Mouse (Mus musculus) intestine, embryonic 14.5 days (tissue): ENCODE data around the gene Bmp8b. TPM values are rescaled to one million over a fixed set of nuclear protein-coding genes. Genes with fewer than 3 reads are reported as not detected.

Experiments
- ATAC-seq: fragments of 200-750 bp; cut with Nextera tagmentation; replicated peaks from 2 replicates; pipeline ENCODE4 v1.8.0; 2017; ENCODE audit warnings: low read depth, moderate number of reproducible peaks, moderate TSS enrichment, moderate library complexity; ENCODE audit not compliant: low FRiP score, low TSS enrichment
- DNase-seq: peaks from one replicate; pipeline ENCODE4 v3.0.0-alpha.2; 2018; ENCODE audit warnings: low spot score
- H3K27ac ChIP-seq: fragments of 300-500 bp; sonication (generic); 2 replicates; pipeline ENCODE4 v1.5.1; 2014; ENCODE audit warnings: low read depth, mild to moderate bottlenecking, control low read depth
- H3K27me3 ChIP-seq: fragments of 300-500 bp; sonication (generic); replicated peaks from 2 replicates; pipeline ENCODE4 v1.6.1; 2014; ENCODE audit warnings: low read length, control low read depth; ENCODE audit not compliant: control insufficient read depth, insufficient read depth
- H3K36me3 ChIP-seq: fragments of 300-500 bp; sonication (generic); 2 replicates; pipeline ENCODE4 v1.6.1; 2014; ENCODE audit warnings: low read length, control low read depth; ENCODE audit not compliant: control insufficient read depth, insufficient read depth
- H3K4me1 ChIP-seq: fragments of 300-500 bp; sonication (generic); replicated peaks from 2 replicates; pipeline ENCODE4 v1.6.1; 2014; ENCODE audit warnings: low read length, control low read depth, mixed read lengths; ENCODE audit not compliant: control insufficient read depth, insufficient read depth
- H3K4me2 ChIP-seq: fragments of 300-500 bp; sonication (generic); 2 replicates; pipeline ENCODE4 v1.6.1; 2014; ENCODE audit warnings: low read length
- H3K4me3 ChIP-seq: fragments of 300-500 bp; sonication (generic); 2 replicates; pipeline ENCODE4 v1.5.1; 2014; ENCODE audit warnings: low read depth, low read length, control low read depth, mixed read lengths
- H3K9ac ChIP-seq: fragments of 300-500 bp; sonication (generic); 2 replicates; pipeline ENCODE4 v1.6.1; 2014; ENCODE audit warnings: mild to moderate bottlenecking, low read length
- H3K9me3 ChIP-seq: fragments of 300-500 bp; sonication (generic); 2 replicates; pipeline ENCODE4 v1.6.1; 2016; ENCODE audit warnings: low read length, control low read depth; ENCODE audit not compliant: control insufficient read depth
- WGBS: fragments of 180-500 bp; shearing (Covaris S2); extraction: QIAGEN DNeasy Blood & Tissue Kit; methylation state at CpG from one replicate; pipeline ENCODE4 v1.1.7; 2014; 5-methylcytosine and 5-hydroxymethylcytosine counted together
- polyA plus RNA-seq: library from polyadenylated mRNA; unstranded; fragments of >200 nt; fragmentation: Nextera tagmentation; extraction: Ambion mirVana; gene quantifications from 2 replicates; pipeline ENCODE4 v1.2.1, GENCODE M21; 2014

Bmp8b gene
- polyA plus RNA-seq = 0.35 and 0.63 TPM in 2 replicates

GRCm38 (mm10) chr4:123104651-123105450, at the start of gene Bmp8b:
Gene Bmp8b, plus strand, starts transcription at chr4:123105165.
- Histone ChIP-seq H3K36me3 (no peaks in the 10 kb centered on the region), H3K9ac (no peak within 1 kb of the TSS), H3K4me2 (peak within 1 kb of the TSS; percentile 48), H3K4me1 (peaks cover 7% of the 10 kb centered on the region; the same call in 1 of the 2 replicates), H3K27me3 (peaks cover 35% of the 10 kb centered on the region), H3K27ac (no peak within 1 kb of the TSS), H3K9me3 (no peaks in the 10 kb centered on the region), H3K4me3 (peak within 1 kb of the TSS; percentile 20)
- ATAC-seq (peak; percentile 66; the same call in 1 of the 2 replicates), DNase-seq (peak; percentile 68)
- 6% methylated on average over 75 of the region's 75 CpGs for WGBS

GRCm38 (mm10) chr4:123056560-123057109, 48.3 kb upstream of the Bmp8b start:
- Histone ChIP-seq H3K9ac (no peak overlapping the region), H3K9me3 (no peaks in the 10 kb centered on the region), H3K27ac (no peak overlapping the region), H3K4me1 (no peaks in the 10 kb centered on the region), H3K4me2 (no peak overlapping the region), H3K27me3 (no peaks in the 10 kb centered on the region), H3K36me3 (peaks cover 54% of the 10 kb centered on the region), H3K4me3 (no peak overlapping the region)
- WGBS = 84% methylated on average over 3 of the region's 3 CpGs
- ATAC-seq (no peak), DNase-seq (no peak)

- WGBS = 33% methylated on average over 1 of the region's 1 CpGs
- H3K36me3 ChIP-seq = peaks cover 42% of the 10 kb centered on the region
Measured at GRCm38 (mm10) chr4:123057957-123058356, 47.0 kb upstream of the Bmp8b start.

GRCm38 (mm10) chr4:123061744-123062143, 43.2 kb upstream of the Bmp8b start:
- Histone ChIP-seq H3K4me2 (no peak overlapping the region), H3K9ac (no peak overlapping the region)

More at GRCm38 (mm10) chr4:123057957-123058356, 47.0 kb upstream of the Bmp8b start:
- ATAC-seq = no peak
- Histone ChIP-seq H3K4me1 (no peaks in the 10 kb centered on the region), H3K4me2 (no peak overlapping the region), H3K4me3 (no peak overlapping the region), H3K27ac (no peak overlapping the region), H3K9ac (no peak overlapping the region), H3K9me3 (no peaks in the 10 kb centered on the region), H3K27me3 (no peaks in the 10 kb centered on the region)
- DNase-seq = no peak

GRCm38 (mm10) chr4:123068646-123069045, 36.3 kb upstream of the Bmp8b start:
- no peak overlapping the region for H3K4me2 ChIP-seq
- DNase-seq = no peak
- H3K9ac ChIP-seq = no peak overlapping the region
- WGBS = 83% methylated on average over 6 of the region's 6 CpGs
- ATAC-seq = no peak
- H3K27me3 ChIP-seq = no peaks in the 10 kb centered on the region
- H3K36me3 ChIP-seq = no peaks in the 10 kb centered on the region
- no peaks in the 10 kb centered on the region for H3K4me1 ChIP-seq
- no peak overlapping the region for H3K4me3 ChIP-seq
- no peak overlapping the region for H3K27ac ChIP-seq
- no peaks in the 10 kb centered on the region for H3K9me3 ChIP-seq

More at GRCm38 (mm10) chr4:123061744-123062143, 43.2 kb upstream of the Bmp8b start:
- 80% methylated on average over 5 of the region's 5 CpGs for WGBS
- no peaks in the 10 kb centered on the region for H3K9me3 ChIP-seq
- ATAC-seq (no peak), DNase-seq (no peak)
- H3K27ac ChIP-seq = no peak overlapping the region
- H3K27me3 ChIP-seq = no peaks in the 10 kb centered on the region
- H3K4me1 ChIP-seq = no peaks in the 10 kb centered on the region
- H3K4me3 ChIP-seq = no peak overlapping the region
- 0 out of 2 replicates have a peak, but pooled peaks cover 6% of the 10 kb centered on the region for H3K36me3 ChIP-seq

- 9% methylated on average over 13 of the region's 13 CpGs for WGBS
- Histone ChIP-seq H3K36me3 (no peaks in the 10 kb centered on the region), H3K9me3 (no peaks in the 10 kb centered on the region), H3K4me2 (peak overlapping the region; percentile 35; the same call in 1 of the 2 replicates), H3K27ac (no peak overlapping the region), H3K4me3 (no peak overlapping the region), H3K9ac (no peak overlapping the region), H3K27me3 (no peaks in the 10 kb centered on the region), H3K4me1 (no peaks in the 10 kb centered on the region)
- DNase-seq (peak; percentile 67), ATAC-seq (peak; percentile 69; the same call in 1 of the 2 replicates)
Measured at GRCm38 (mm10) chr4:123071266-123071966, 33.5 kb upstream of the Bmp8b start.

GRCm38 (mm10) chr4:123076928-123077327, 28.0 kb upstream of the Bmp8b start:
- DNase-seq (no peak), ATAC-seq (no peak)
- Histone ChIP-seq H3K4me1 (no peaks in the 10 kb centered on the region), H3K36me3 (no peaks in the 10 kb centered on the region), H3K9me3 (no peaks in the 10 kb centered on the region), H3K4me2 (no peak overlapping the region), H3K4me3 (no peak overlapping the region), H3K9ac (no peak overlapping the region), H3K27ac (no peak overlapping the region), H3K27me3 (no peaks in the 10 kb centered on the region)
- WGBS = 56% methylated on average over 8 of the region's 8 CpGs

GRCm38 (mm10) chr4:123078231-123078630, 26.7 kb upstream of the Bmp8b start:
- no peak overlapping the region for H3K4me2 ChIP-seq
- no peak for DNase-seq
- no peak for ATAC-seq
- no peak overlapping the region for H3K4me3 ChIP-seq
- no peak overlapping the region for H3K27ac ChIP-seq
- H3K9me3 ChIP-seq = no peaks in the 10 kb centered on the region
- no peak overlapping the region for H3K9ac ChIP-seq
- WGBS = 61% methylated on average over 4 of the region's 4 CpGs
- H3K36me3 ChIP-seq = no peaks in the 10 kb centered on the region
- H3K4me1 ChIP-seq = no peaks in the 10 kb centered on the region
- no peaks in the 10 kb centered on the region for H3K27me3 ChIP-seq
